Mouse (Mus musculus) spleen, adult 2 months (tissue): Measurements from ENCODE around the gene Ppm1a. TPM values are rescaled to one million over a fixed set of nuclear protein-coding genes. Genes with fewer than 3 reads are reported as not detected.

Experiments
- DNase-seq, 2 experiments: peaks; one replicate each; pipeline versions ENCODE4 v3.0.0 to v3.0.0-alpha.2; 2012 to 2021; ENCODE audit warnings: low spot score in 2 of 2, low read depth in 1 of 2
- H3K27ac ChIP-seq: fragments of 200-500 bp; 2 replicates; pipeline ENCODE4 v1.5.1; 2012; ENCODE audit warnings: low read length, inconsistent platforms; ENCODE audit not compliant: insufficient read depth
- H3K27me3 ChIP-seq: fragments of 200-500 bp; 2 replicates; pipeline ENCODE4 v1.6.1; 2012; ENCODE audit warnings: mild to moderate bottlenecking, moderate library complexity, low read length, inconsistent platforms; ENCODE audit not compliant: control insufficient read depth, insufficient read depth
- H3K36me3 ChIP-seq: fragments of 200-500 bp; 2 replicates; pipeline ENCODE4 v1.6.1; 2012; ENCODE audit warnings: mild to moderate bottlenecking, low read length, inconsistent platforms; ENCODE audit not compliant: control insufficient read depth, insufficient read depth
- H3K4me1 ChIP-seq: fragments of 200-500 bp; 2 replicates; pipeline ENCODE4 v1.6.1; 2011; ENCODE audit warnings: inconsistent platforms; ENCODE audit not compliant: control insufficient read depth, insufficient read depth, insufficient read length
- H3K4me3 ChIP-seq: fragments of 200-500 bp; 2 replicates; pipeline ENCODE4 v1.5.1; 2011; ENCODE audit warnings: mild to moderate bottlenecking, inconsistent platforms; ENCODE audit not compliant: insufficient read depth, insufficient read length; ENCODE audit errors: extremely low read depth
- CTCF ChIP-seq: fragments of 200-500 bp; IDR thresholded peaks from 2 replicates; pipeline ENCODE4 v1.5.1; 2011; ENCODE audit warnings: mild to moderate bottlenecking, inconsistent platforms; ENCODE audit not compliant: insufficient read depth, insufficient read length, insufficient replicate concordance; ENCODE audit errors: extremely low read depth
- POLR2A ChIP-seq: fragments of 200-500 bp; IDR thresholded peaks from 2 replicates; pipeline ENCODE4 v1.6.1; 2011; ENCODE audit warnings: low read depth, low read length, inconsistent platforms
- WGBS: fragments of 180-500 bp; shearing (Covaris S2); methylation state at CpG from one replicate; pipeline ENCODE4 v1.1.7; 2018; 5-methylcytosine and 5-hydroxymethylcytosine counted together
- polyA plus RNA-seq: library from polyadenylated mRNA; depleted of rRNA; stranded (reverse); fragments of >200 nt; gene quantifications from 2 replicates; pipeline ENCODE4 v1.2.3, GENCODE M21; 2012

Ppm1a gene
- polyA plus RNA-seq, 1 experiment, result 15.2 TPM

DNA sequence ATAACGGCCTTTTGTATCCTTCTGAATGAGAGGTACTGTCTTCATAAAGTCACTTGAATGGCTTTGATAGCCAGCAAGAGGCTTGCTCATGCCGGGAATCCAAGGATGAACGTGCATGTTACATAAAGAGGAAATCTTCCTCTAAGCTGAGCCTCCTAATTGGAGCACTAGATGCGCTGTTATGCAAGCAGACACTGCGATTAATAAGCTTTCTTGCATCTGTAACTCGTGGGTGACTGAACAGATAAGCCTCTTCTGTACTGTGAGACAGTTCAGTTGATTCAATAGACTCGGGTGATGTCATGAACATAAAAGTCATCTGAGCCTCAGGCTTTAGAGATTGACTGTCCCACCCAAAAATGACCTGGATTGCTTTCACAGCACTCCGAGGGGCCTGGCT, 73.1 kb downstream of the Ppm1a start:
- WGBS, result 84% methylated on average over 8 of the region's 8 CpGs
- H3K36me3 ChIP-seq, result no peaks in the 10 kb centered on the region
- H3K27ac ChIP-seq, result no peak overlapping the region
- no peaks in the 10 kb centered on the region; the same call in 1 of the 2 replicates for H3K4me1 ChIP-seq
- TF ChIP-seq CTCF, result no peak
- no peak for TF ChIP-seq POLR2A
- H3K27me3 ChIP-seq, result peaks cover 5% of the 10 kb centered on the region
- no peak for DNase-seq
- no peak overlapping the region for H3K4me3 ChIP-seq

DNA sequence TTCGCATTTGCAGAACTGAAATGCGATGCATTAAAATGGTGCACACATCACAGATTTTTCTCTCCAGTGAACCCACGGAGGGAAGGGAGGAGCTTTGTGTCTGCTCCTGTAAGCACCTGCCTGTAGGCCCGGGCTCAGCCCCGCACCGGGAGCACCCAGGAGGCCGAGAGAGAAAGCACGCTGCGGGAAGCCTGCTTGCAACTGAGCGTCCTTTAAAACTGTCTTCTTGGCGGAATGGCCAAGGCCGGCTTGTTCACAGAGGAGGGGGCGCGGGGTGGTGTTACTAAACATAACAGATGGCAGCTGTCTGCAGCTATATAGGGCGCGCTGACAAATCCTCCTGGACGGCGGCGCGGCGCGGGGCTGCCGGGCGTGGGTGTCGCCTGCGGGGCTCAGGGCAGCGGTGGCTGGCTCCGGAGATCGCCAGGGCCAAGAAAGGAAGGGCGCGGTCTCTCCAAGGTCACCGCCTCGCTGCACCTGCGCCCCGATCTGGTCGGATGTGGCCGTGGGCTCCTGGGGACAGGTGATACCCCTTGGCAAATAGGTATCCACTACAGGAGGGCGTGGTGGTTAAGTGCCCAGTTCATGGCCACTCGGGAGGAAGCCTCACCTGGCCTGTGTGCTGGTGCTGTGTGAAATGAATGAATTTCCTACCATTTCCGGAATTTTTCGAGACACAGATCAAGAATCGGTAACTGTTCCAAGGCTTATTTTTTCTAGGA, 74.6 kb downstream of the Ppm1a start:
- TF ChIP-seq CTCF (no peak), POLR2A (no peak)

DNA sequence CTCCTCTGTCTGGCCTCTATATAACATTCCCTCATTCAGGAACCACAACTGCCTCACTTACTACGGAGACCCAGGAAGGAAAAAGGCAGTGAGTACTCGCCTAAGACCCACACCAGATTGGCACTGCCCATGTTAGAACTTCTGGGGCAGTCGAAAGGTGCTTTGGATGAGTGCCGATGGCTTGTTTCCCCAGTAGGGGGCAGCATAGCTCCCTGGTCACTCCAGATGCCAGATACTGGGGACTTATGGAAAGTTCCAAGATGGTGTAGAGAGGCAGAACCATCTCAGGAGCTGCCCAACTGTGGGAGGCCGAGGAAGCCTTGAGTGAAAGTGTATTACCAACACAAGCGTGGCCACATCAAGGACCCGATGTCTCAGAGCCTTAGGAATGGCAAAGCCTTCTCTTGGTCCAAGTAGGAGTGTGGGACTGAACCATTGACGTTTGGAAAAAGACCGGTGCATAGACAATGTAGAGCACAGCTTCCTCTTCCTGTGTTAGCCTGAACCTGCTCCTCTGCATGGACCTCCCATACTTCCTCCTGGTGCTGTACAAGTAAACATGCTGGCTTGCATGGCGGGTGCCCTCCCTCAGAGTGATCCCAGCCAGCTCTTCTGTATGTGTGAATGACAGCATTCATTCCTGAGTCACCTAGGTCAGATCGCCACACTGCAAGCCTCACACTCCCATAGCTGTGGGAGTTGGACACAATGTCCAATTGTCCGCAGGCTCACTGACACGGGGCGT, 77.7 kb downstream of the Ppm1a start:
- Histone ChIP-seq H3K27ac (no peak overlapping the region), H3K36me3 (no peaks in the 10 kb centered on the region), H3K4me1 (no peaks in the 10 kb centered on the region; the same call in 1 of the 2 replicates), H3K4me3 (no peak overlapping the region), H3K27me3 (peaks cover 5% of the 10 kb centered on the region)
- 76% methylated on average over 14 of the region's 14 CpGs for WGBS
- no peak for TF ChIP-seq CTCF
- no peak for TF ChIP-seq POLR2A
- no peak for DNase-seq

More for the DNA sequence above, 74.6 kb downstream of the Ppm1a start:
- WGBS, result 7% methylated on average over 42 of the region's 42 CpGs
- no peaks in the 10 kb centered on the region; the same call in 1 of the 2 replicates for H3K4me1 ChIP-seq
- H3K27ac ChIP-seq, result no peak overlapping the region
- peaks cover 5% of the 10 kb centered on the region for H3K27me3 ChIP-seq
- H3K4me3 ChIP-seq, result no peak overlapping the region; the same call in 1 of the 2 replicates
- H3K36me3 ChIP-seq, result no peaks in the 10 kb centered on the region
- no peak for DNase-seq

DNA sequence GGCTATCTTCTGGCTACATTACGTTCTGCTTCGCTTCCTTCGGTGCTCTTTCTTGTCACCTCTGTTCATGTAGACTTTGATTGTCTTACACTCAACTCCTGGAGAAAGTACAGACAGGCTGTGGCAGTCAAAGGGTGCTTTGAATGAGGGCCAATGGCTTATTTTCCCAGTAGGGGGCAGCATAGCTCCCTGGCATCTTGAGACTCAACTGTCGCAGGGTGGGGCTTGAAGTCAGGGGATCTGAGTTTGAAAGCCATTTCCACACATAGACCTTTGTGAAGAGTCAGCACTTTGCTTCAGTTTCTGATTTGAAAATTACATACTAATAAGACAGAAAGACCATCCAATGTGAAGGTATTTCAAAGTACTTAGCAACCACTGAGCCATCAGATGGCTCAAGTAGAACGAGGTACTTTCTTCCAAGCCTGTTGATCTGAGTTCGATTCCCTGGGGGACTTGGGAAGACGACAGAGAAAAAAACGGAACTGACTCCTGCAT, 78.3 kb downstream of the Ppm1a start:
- no peak for DNase-seq
- H3K4me1 ChIP-seq, result no peaks in the 10 kb centered on the region; the same call in 1 of the 2 replicates
- WGBS, result 83% methylated on average over 8 of the region's 8 CpGs
- H3K4me3 ChIP-seq, result no peak overlapping the region
- H3K36me3 ChIP-seq, result no peaks in the 10 kb centered on the region
- no peak for TF ChIP-seq POLR2A
- TF ChIP-seq CTCF, result no peak
- H3K27me3 ChIP-seq, result peaks cover 5% of the 10 kb centered on the region
- no peak overlapping the region for H3K27ac ChIP-seq

GRCm38 (mm10) chr12:72837302-72837701, 80.0 kb downstream of the Ppm1a start:
- H3K4me3 ChIP-seq, result no peak overlapping the region
- H3K27ac ChIP-seq, result no peak overlapping the region
- TF ChIP-seq POLR2A (no peak), CTCF (no peak)
- H3K4me1 ChIP-seq, result no peaks in the 10 kb centered on the region
- no peaks in the 10 kb centered on the region for H3K36me3 ChIP-seq
- DNase-seq, result no peak
- no peaks in the 10 kb centered on the region for H3K27me3 ChIP-seq
- 79% methylated on average over 4 of the region's 4 CpGs for WGBS

DNA sequence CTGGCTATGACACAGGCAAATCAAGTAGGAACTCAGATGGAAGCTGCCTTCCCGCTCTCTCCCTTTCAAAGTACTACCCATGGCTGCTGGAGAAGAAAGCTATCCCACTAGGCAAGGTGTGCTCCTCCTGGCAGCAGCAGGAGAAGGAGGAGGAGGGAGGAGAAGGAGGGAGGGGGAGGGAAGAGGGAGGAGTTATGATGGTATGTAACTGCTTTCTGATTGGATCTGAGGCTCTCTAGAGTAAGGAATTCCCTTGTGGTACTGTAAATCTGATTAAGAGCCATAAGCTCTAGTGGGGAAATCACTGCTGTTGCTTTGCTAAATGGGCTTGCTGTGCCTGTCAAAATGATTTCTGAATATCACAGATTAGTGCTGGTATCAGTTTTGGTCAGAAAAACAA, 84.2 kb downstream of the Ppm1a start:
- H3K4me1 ChIP-seq, result no peaks in the 10 kb centered on the region; the same call in 1 of the 2 replicates
- DNase-seq, result no peak
- H3K4me3 ChIP-seq, result no peak overlapping the region
- WGBS, result 93% methylated on average over 1 of the region's 1 CpGs
- H3K36me3 ChIP-seq, result no peaks in the 10 kb centered on the region
- no peak for TF ChIP-seq CTCF
- no peaks in the 10 kb centered on the region for H3K27me3 ChIP-seq
- no peak overlapping the region for H3K27ac ChIP-seq
